Mouse (Mus musculus) kidney, postnatal 25 days (tissue): ENCODE measurements at regions not wholly inside any gene's neighbourhood (a gene's known extent, or its start where the extent isn't known, plus 50 kb on each side); places are given as distances from the start of the nearest gene placed in this dataset.
"Not testable (repeated sequence)": the region's sequence is repeated elsewhere in the genome, so short reads cannot be mapped to it uniquely, and the experiment has no call there.

Source experiments
- DNase-seq, 2 experiments: peaks; one replicate each; pipeline ENCODE4 v3.0.0; 2021; ENCODE audit warnings: mixed read lengths in 2 of 2

- no peak for DNase-seq
These were observed 103.2 kb upstream of the Cep85l start for GRCm38 (mm10) chr10:53482919-53483318.

- DNase-seq = no peak
These were observed 90.5 kb upstream of the Cep85l start for GRCm38 (mm10) chr10:53470200-53470599.

- DNase-seq = no peak
These were observed 89.9 kb upstream of the Cep85l start for GRCm38 (mm10) chr10:53469611-53470010.

- no peak for DNase-seq
These were observed 88.5 kb upstream of the Cep85l start for GRCm38 (mm10) chr10:53468293-53468545.

GRCm38 (mm10) chr10:53467472-53468292 lies 87.9 kb upstream of the Cep85l start:
- no peak for DNase-seq

- peak; percentile 5 to 50 for DNase-seq
These were observed 87.1 kb upstream of the Cep85l start for GRCm38 (mm10) chr10:53466851-53467250.

GRCm38 (mm10) chr10:53466261-53466660 lies 86.5 kb upstream of the Cep85l start:
- no peak for DNase-seq

GRCm38 (mm10) chr10:53464581-53464980 lies 84.8 kb upstream of the Cep85l start:
- DNase-seq = no peak

- DNase-seq = peak; percentile 42 to 59
These were observed 84.3 kb upstream of the Cep85l start for GRCm38 (mm10) chr10:53464006-53464405.

- no peak for DNase-seq
These were observed 83.7 kb upstream of the Cep85l start for GRCm38 (mm10) chr10:53463471-53463870.

GRCm38 (mm10) chr10:53462449-53463308 lies 82.9 kb upstream of the Cep85l start:
- DNase-seq = peak in 1 of 2 experiments; percentile 43

GRCm38 (mm10) chr10:53461070-53461781 lies 81.5 kb upstream of the Cep85l start:
- no peak for DNase-seq

GRCm38 (mm10) chr10:53459706-53460105 lies 80.0 kb upstream of the Cep85l start:
- DNase-seq = not testable (repeated sequence)

- DNase-seq = no peak
These were observed 76.4 kb upstream of the Cep85l start for GRCm38 (mm10) chr10:53456027-53456713.

- no peak for DNase-seq
These were observed 65.0 kb upstream of the Cep85l start for GRCm38 (mm10) chr10:53444789-53445188.

GRCm38 (mm10) chr10:53443443-53443842 lies 63.7 kb upstream of the Cep85l start:
- no peak for DNase-seq

GRCm38 (mm10) chr10:53442912-53443311 lies 63.2 kb upstream of the Cep85l start:
- DNase-seq = no peak

GRCm38 (mm10) chr10:53440251-53440650 lies 60.5 kb upstream of the Cep85l start:
- DNase-seq = no peak

GRCm38 (mm10) chr10:53438388-53438787 lies 58.6 kb upstream of the Cep85l start:
- DNase-seq = no peak

GRCm38 (mm10) chr10:53437724-53438123 lies 58.0 kb upstream of the Cep85l start:
- no peak for DNase-seq

- peak in 1 of 2 experiments; percentile 46 for DNase-seq
These were observed 56.3 kb upstream of the Cep85l start for GRCm38 (mm10) chr10:53436023-53436475.

- DNase-seq = peak; percentile 88 to 91
These were observed 55.6 kb upstream of the Cep85l start for GRCm38 (mm10) chr10:53435181-53435874.
